Mouse (Mus musculus) limb, embryonic 12.5 days (tissue): ENCODE data around the gene Triobp. TPM values are rescaled to one million over a fixed set of nuclear protein-coding genes. Genes with fewer than 3 reads are reported as not detected.

Experiments used
- ATAC-seq: fragments of 200-750 bp; cut with Nextera tagmentation; 2 replicates; pipeline ENCODE4 v1.8.0; 2017; ENCODE audit warnings: low read depth, moderate TSS enrichment; ENCODE audit not compliant: insufficient number of reproducible peaks, insufficient read depth, low FRiP score, low TSS enrichment
- H3K27ac ChIP-seq: fragments of 300-500 bp; sonication (generic); 2 replicates; pipeline ENCODE4 v1.5.1; 2016; ENCODE audit warnings: mild to moderate bottlenecking, moderate library complexity
- H3K27me3 ChIP-seq: fragments of 300-500 bp; sonication (generic); 2 replicates; pipeline ENCODE4 v1.6.1; 2016; ENCODE audit warnings: mild to moderate bottlenecking, moderate library complexity
- H3K36me3 ChIP-seq: fragments of 300-500 bp; sonication (generic); 2 replicates; pipeline ENCODE4 v1.6.1; 2016; ENCODE audit warnings: mild to moderate bottlenecking, moderate library complexity
- H3K4me1 ChIP-seq: fragments of 300-500 bp; sonication (generic); replicated peaks from 2 replicates; pipeline ENCODE4 v1.6.1; 2016
- H3K4me2 ChIP-seq: fragments of 300-500 bp; sonication (generic); 2 replicates; pipeline ENCODE4 v1.6.1; 2016; ENCODE audit warnings: mild to moderate bottlenecking, moderate library complexity
- H3K4me3 ChIP-seq: fragments of 300-500 bp; sonication (generic); replicated peaks from 2 replicates; pipeline ENCODE4 v1.5.1; 2016; ENCODE audit warnings: mild to moderate bottlenecking
- H3K9ac ChIP-seq: fragments of 300-500 bp; sonication (generic); replicated peaks from 2 replicates; pipeline ENCODE4 v1.6.1; 2016; ENCODE audit warnings: mild to moderate bottlenecking, moderate library complexity
- H3K9me3 ChIP-seq: fragments of 300-500 bp; sonication (generic); 2 replicates; pipeline ENCODE4 v1.6.1; 2016; ENCODE audit warnings: mild to moderate bottlenecking, moderate library complexity
- WGBS: fragments of 180-500 bp; shearing (Covaris S2); methylation state at CpG from one replicate; pipeline ENCODE4 v1.1.7; 2016; 5-methylcytosine and 5-hydroxymethylcytosine counted together
- polyA plus RNA-seq: library from polyadenylated mRNA; unstranded; fragments of >200 nt; fragmentation: Nextera tagmentation; extraction: Ambion mirVana; gene quantifications from 2 replicates; pipeline ENCODE4 v1.2.1, GENCODE M21; 2016

The Triobp gene
- polyA plus RNA-seq, 1 experiment from 2014 or later, result 37.9 TPM

DNA sequence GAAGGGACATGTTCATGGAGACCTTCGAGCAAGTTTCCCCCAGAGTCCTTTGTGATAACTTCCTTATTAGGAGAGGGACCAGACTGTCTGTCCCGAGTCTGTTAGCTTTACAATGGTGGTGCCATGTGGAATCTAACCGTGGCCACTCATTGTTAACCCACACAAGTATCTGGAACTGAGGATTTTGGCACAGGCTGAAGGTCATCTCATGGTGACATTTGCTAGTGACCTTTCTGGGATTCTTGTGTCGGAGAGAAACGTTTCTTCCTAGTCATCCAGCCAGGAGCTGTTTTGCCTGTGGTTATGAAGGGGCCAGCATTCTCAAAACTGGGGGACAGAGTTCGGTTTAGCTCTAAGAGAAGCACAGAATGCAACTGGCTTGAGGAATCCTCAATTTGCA, 24.1 kb downstream of the Triobp start:
- Histone ChIP-seq H3K4me2 (no peak overlapping the region), H3K27ac (no peak overlapping the region), H3K4me3 (no peak overlapping the region), H3K27me3 (no peaks in the 10 kb centered on the region), H3K4me1 (no peaks in the 10 kb centered on the region), H3K9me3 (no peaks in the 10 kb centered on the region), H3K9ac (no peak overlapping the region), H3K36me3 (peaks cover 29% of the 10 kb centered on the region)
- WGBS, result 81% methylated on average over 6 of the region's 6 CpGs
- ATAC-seq, result no peak

DNA sequence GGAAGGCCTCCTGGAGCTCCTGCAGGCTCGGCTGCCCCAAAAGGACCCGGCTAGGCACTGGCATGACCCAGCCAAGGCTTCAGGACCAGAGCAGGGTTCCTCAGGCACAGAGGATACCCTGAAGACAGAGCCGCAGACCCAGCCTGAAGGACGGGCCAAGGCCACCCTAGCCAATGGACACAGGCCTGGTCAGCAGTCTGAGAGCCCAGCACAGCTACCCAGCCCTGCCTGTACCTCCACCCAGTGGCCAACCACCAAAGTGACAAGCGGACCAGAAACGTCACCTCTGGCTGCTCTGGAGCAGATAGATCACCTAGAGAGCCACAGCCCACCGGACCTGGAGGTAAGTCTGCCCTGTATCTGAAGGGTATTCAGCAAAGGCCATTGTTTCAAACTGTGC, 26.4 kb downstream of the Triobp start:
- Histone ChIP-seq H3K4me1 (peaks cover 16% of the 10 kb centered on the region), H3K4me2 (no peak overlapping the region), H3K9ac (no peak overlapping the region), H3K4me3 (no peak overlapping the region), H3K9me3 (no peaks in the 10 kb centered on the region), H3K27ac (no peak overlapping the region), H3K27me3 (no peaks in the 10 kb centered on the region), H3K36me3 (peaks cover 10% of the 10 kb centered on the region; the same call in 1 of the 2 replicates)
- WGBS, result 80% methylated on average over 7 of the region's 7 CpGs
- no peak for ATAC-seq

DNA sequence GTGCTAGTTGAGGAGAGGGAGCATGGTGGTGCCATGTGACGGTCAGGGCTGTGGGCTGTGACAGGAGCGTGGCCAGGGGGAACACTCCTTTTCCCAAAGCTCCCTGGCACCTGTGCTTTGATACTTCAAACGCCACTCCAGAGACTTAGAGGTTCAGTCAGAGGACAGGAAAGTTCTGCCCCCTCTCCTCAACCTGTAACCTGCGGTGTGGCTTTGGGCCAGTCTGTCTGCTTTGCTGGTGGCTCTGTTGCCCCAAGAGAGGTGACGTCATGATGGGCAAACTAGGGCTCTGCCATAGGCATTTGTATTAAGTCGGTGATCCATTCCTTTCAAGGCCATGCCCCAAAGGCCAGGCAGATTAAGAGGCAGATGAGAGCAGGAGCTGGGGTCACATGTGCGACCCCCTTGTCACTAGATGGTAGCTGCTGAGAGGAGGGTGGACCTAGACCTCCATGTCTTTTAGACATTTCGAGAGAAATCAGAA, 30.2 kb downstream of the Triobp start:
- no peaks in the 10 kb centered on the region for H3K9me3 ChIP-seq
- peaks cover 37% of the 10 kb centered on the region for H3K4me1 ChIP-seq
- no peak overlapping the region for H3K4me2 ChIP-seq
- no peak overlapping the region for H3K27ac ChIP-seq
- H3K9ac ChIP-seq, result no peak overlapping the region
- no peaks in the 10 kb centered on the region for H3K27me3 ChIP-seq
- ATAC-seq, result no peak
- peaks cover 5% of the 10 kb centered on the region; the same call in 1 of the 2 replicates for H3K36me3 ChIP-seq
- H3K4me3 ChIP-seq, result no peak overlapping the region
- WGBS, result 90% methylated on average over 8 of the region's 8 CpGs

DNA sequence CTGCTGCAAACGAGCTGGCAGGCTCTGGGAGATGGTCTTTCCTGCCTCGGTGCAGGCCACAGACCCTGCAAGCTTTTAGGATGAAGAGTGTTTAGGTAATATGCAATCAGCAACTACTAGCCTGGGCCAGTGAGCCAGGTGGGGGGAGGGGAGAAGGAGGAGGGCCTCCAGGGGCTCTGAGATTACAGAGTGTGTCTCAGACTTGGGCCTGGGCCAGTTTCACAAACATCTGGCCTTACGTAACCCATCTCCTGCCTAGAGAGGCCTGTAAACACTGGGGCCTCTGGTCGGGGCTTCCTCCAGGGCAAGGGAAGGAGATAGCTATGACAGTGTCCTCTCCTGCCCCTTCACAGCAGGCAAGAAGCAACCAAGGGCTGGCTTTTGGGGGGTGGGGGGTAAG, 31.4 kb downstream of the Triobp start:
- no peak overlapping the region for H3K4me3 ChIP-seq
- H3K4me2 ChIP-seq, result peak overlapping the region; percentile 18
- no peak overlapping the region; the same call in 1 of the 2 replicates for H3K9ac ChIP-seq
- H3K4me1 ChIP-seq, result peaks cover 44% of the 10 kb centered on the region
- H3K9me3 ChIP-seq, result no peaks in the 10 kb centered on the region
- peak; percentile 29; the same call in 1 of the 2 replicates for ATAC-seq
- H3K27me3 ChIP-seq, result no peaks in the 10 kb centered on the region
- peaks cover 4% of the 10 kb centered on the region; the same call in 1 of the 2 replicates for H3K36me3 ChIP-seq
- peak overlapping the region; percentile 79 for H3K27ac ChIP-seq
- 8% methylated on average over 4 of the region's 4 CpGs for WGBS

DNA sequence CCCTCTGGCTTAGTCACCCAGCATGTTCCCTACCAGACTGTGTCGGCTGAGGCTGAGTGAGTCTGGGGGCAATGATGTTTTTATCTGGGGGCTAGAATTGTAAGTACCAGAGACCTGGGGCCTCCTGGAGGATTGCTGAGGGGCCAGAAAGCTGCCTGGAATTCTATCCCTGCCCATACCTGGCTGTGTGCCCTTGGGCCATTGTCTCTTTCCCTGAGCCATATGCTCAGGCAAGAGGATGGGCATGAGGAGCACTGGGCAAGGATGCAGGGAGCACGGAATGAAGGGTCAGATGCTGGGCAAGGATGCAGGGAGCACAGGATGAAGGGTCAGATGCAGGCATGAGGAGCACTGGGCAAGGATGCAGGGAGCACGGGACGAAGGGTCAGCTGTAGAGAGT, 32.6 kb downstream of the Triobp start:
- no peaks in the 10 kb centered on the region for H3K9me3 ChIP-seq
- WGBS, result 94% methylated on average over 4 of the region's 4 CpGs
- peaks cover 56% of the 10 kb centered on the region for H3K4me1 ChIP-seq
- H3K4me2 ChIP-seq, result no peak overlapping the region
- H3K27ac ChIP-seq, result no peak overlapping the region
- ATAC-seq, result no peak
- H3K4me3 ChIP-seq, result no peak overlapping the region
- H3K36me3 ChIP-seq, result no peaks in the 10 kb centered on the region
- H3K9ac ChIP-seq, result no peak overlapping the region
- no peaks in the 10 kb centered on the region for H3K27me3 ChIP-seq

DNA sequence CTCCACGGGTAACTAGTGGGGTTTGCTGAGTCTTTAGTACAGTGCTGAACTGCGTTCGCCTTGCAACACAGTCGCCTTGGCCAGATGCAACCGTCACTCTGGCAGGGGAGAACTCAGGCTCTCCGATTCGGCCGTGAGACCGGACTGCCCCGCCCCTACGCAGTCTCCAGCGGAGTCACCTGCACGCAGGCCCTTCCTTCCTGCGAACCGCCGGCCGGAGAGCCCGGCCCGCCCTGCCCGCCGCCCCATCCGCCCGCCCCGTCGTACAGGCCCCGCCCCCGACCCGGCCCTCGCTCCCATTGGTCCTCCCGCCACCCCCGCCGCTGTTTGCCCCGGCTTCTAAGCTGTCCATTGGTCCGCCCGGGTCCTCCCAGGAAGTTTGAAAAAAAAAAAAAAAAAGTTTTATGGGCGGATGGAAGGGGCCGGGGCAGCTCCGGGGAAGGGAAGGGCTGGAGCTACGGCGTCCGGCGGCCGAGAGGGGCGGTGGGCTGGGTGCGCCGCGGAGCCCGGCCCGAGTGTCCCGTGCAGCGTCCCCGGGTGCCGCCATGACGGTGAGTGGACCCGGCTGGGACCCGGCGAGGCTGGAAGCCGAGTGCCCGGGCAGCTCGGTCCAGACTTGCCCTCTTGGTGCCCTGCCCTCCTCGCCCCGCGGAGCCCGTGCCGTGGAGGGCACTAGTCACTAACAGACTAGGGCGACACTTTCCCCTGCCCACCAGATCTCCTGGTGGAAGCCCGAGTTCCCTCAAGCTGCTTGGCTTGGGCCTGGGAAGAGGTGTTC, 35.3 kb downstream of the Triobp start:
- WGBS, result 0% methylated on average over 66 of the region's 67 CpGs
- peak overlapping the region; percentile 89 for H3K4me3 ChIP-seq
- H3K9me3 ChIP-seq, result no peaks in the 10 kb centered on the region
- H3K9ac ChIP-seq, result peak overlapping the region; percentile 88
- peaks cover 6% of the 10 kb centered on the region for H3K36me3 ChIP-seq
- H3K4me1 ChIP-seq, result peaks cover 64% of the 10 kb centered on the region
- peak; percentile 85 for ATAC-seq
- H3K4me2 ChIP-seq, result peak overlapping the region; percentile 94
- H3K27ac ChIP-seq, result peak overlapping the region; percentile 94
- H3K27me3 ChIP-seq, result no peaks in the 10 kb centered on the region

DNA sequence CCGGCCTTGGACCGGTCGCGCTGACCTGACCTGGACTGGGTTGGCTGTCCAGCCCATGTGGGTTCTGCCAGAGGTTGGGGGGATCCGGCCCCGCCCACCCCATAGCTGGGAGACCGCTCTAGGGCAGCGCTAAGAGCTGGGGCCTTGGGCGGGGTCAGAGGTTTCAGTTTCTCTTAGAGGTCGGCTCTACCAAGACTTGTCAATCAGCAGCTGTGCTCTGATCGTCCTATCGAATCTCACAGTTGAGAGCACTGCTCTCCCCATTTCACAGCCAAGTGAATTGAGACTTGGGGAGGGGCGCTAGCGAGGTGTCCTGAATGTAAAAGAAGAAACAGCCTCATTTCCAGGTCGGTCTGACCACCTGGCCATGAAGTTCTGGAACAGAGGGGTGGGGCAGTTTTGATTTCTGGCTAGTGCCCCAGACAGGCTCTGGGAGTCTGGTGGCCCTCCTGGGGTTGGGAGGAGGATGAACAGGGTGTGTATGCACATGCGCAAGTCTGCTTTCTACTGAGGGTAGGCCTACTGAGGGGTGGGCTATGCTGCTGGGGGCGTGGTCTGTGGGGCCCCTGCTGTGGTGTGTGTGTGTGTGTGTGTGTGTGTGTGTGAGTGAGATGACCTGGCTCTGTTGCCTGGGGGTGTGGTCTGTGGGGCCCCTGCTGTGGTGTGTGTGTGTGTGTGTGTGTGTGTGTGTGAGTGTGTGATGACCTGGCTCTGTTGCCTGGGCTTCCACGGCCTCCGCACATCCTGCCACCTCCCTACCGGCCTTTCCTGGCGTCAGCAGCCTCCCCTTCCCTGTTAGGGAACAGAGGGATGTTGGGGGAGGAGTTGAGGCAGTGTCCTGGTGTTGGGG, 36.1 kb downstream of the Triobp start:
- Histone ChIP-seq H3K36me3 (peaks cover 14% of the 10 kb centered on the region), H3K27me3 (no peaks in the 10 kb centered on the region), H3K9ac (peak overlapping the region; percentile 88), H3K4me1 (peaks cover 59% of the 10 kb centered on the region), H3K4me2 (peak overlapping the region; percentile 94), H3K9me3 (no peaks in the 10 kb centered on the region), H3K27ac (peak overlapping the region; percentile 94), H3K4me3 (peak overlapping the region; percentile 89)
- WGBS, result under 1% methylated on average over 21 of the region's 21 CpGs
- peak; percentile 55 for ATAC-seq

DNA sequence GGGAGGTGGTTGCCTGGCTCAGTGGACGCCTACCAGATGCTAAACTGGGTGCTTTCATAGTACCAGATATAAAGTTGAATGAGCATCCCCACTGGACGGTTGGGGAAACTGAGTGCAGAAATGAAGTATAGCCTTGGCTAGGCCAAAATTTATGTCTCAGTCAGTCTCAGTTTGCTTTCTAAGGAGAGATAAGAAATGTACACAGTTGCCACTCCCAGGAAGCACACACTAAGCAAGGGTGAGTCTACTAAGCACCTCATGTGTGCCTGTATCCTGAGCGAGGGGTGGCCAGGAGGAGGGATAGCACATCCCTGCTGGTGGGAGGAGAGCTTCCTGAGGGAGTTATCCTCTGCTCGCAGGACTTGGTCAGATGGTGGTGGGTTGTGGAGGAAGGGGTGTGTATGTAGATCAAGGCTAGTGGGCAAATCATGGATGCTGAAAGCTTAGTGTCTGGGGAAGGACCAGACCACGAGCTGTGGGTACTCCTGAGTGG, 36.8 kb downstream of the Triobp start:
- Histone ChIP-seq H3K4me2 (peak overlapping the region; percentile 94), H3K36me3 (peaks cover 21% of the 10 kb centered on the region), H3K9me3 (no peaks in the 10 kb centered on the region), H3K4me3 (peak overlapping the region; percentile 89), H3K27me3 (no peaks in the 10 kb centered on the region), H3K4me1 (peaks cover 54% of the 10 kb centered on the region), H3K9ac (peak overlapping the region; percentile 88), H3K27ac (peak overlapping the region; percentile 94)
- WGBS, result 31% methylated on average over 5 of the region's 5 CpGs
- no peak for ATAC-seq

DNA sequence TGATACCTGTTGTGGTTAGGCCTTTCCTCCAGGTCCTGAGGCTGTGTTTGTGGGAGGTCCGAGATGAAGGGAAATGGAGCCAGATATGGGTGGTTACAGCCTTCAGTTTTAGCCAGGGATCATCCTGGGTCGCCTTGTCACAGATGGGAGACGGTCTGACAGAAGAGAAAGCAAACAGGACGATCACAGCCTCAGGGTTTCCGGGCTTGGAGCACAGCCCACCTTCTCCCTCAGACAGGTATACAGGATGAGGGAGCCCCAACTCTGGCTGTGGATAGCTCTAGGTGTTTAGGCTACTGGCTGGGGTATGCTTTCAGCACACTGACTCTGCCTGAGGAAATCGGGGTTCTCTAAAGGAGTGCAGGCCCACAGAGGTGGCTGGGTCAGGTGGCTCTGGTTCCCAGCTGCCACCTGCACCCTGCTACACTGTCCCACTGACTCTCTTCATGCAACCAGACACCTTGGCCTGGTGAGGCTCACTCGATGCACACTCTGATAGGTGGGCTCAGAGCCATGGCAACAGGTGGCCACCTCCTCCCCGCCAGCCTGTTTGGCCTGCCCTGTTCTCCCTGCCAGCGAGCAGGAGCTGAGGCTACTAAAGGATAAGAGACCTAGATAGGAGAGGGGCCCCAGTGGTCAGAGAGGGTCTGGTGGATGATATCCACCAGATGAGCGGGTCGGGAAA, 39.2 kb downstream of the Triobp start:
- H3K9ac ChIP-seq, result no peak overlapping the region
- no peak overlapping the region for H3K27ac ChIP-seq
- no peak overlapping the region for H3K4me3 ChIP-seq
- H3K9me3 ChIP-seq, result no peaks in the 10 kb centered on the region
- H3K4me2 ChIP-seq, result no peak overlapping the region
- no peak for ATAC-seq
- H3K36me3 ChIP-seq, result peaks cover 45% of the 10 kb centered on the region
- WGBS, result 66% methylated on average over 11 of the region's 11 CpGs
- peaks cover 44% of the 10 kb centered on the region for H3K4me1 ChIP-seq
- H3K27me3 ChIP-seq, result no peaks in the 10 kb centered on the region

DNA sequence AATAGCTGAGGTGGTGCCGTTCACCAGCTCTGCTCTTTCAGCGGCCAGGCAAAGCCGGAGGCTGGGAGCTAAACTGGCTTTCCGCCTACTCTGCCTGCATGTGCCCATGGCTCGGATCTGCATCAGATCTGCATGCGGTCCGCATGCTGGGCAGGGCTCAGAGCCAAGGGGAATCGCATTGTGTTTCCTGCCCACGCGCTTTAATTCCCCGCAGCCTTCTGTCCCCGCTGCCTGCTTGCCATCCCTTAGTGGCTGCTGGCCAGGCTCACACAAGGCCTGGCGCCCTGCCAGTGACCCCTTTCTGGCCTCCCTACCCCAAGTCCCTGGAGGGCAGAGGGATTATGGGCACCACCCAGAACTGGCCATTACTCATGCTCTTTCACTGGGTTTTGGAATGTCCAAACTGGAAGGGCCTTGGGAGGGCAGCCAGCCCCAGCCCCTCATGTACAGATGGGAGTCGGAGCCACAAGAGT, 41.0 kb downstream of the Triobp start:
- 0 out of 2 replicates have a peak overlapping the region, but pooled peaks have one; percentile 27 for H3K9ac ChIP-seq
- H3K27ac ChIP-seq, result no peak overlapping the region
- ATAC-seq, result no peak
- H3K27me3 ChIP-seq, result no peaks in the 10 kb centered on the region
- peaks cover 33% of the 10 kb centered on the region for H3K4me1 ChIP-seq
- no peak overlapping the region for H3K4me2 ChIP-seq
- WGBS, result 86% methylated on average over 14 of the region's 14 CpGs
- no peaks in the 10 kb centered on the region for H3K9me3 ChIP-seq
- H3K36me3 ChIP-seq, result peaks cover 63% of the 10 kb centered on the region
- no peak overlapping the region for H3K4me3 ChIP-seq
